Mouse (Mus musculus): ENCODE measurements around the gene Oxct1. TPM values are rescaled to one million over a fixed set of nuclear protein-coding genes. Genes with fewer than 3 reads are reported as not detected.
A peak's percentile ranks its signal among the peaks of the same experiment; 100 is the strongest.

Gene Oxct1
- total and polyA plus RNA-seq, 3 experiments: 304 to 1,524 (median 1,394) TPM

DNA sequence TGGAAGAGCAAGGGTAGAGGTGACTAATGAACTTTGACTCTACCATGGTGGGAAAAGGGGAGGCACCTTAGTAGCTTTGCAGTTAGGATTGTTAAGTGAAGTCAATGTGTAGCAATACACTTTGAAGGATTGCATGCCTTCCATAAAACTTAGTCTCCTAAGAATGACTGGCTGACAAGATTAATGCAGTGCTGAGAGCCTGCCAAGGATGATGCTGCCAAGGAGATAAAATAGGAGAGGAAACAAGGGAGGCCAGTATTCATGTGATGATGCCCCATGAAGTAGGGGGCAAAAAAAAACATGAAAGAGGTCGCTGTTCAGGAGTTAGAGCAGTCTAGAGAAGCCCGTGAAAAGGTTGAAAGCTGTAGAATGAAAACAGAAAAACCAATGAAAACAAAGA lies 41.3 kb upstream of the Oxct1 start:
- Histone ChIP-seq H3K79me2 (replicated peaks; ENCODE audit: control insufficient read depth, insufficient read depth, low read length) (no peaks in the 10 kb centered on the region), H3K27ac (no peak overlapping the region), H3K36me3 (ENCODE audit: control insufficient read depth, insufficient read depth, low read length) (peaks cover 27% of the 10 kb centered on the region), H3K9ac (ENCODE audit: low read depth, low read length) (no peak overlapping the region), H3K4me3 (no peak overlapping the region), H3K4me1 (ENCODE audit: control insufficient read depth, insufficient read depth, low read length) (no peaks in the 10 kb centered on the region; the same call in none of the 2 replicates), H3K27me3 (ENCODE audit: control insufficient read depth, insufficient read depth, low read length) (no peaks in the 10 kb centered on the region)
- intact Hi-C loops (cut with DNase I): no loop called here
- 74% methylated on average over 2 of the region's 2 CpGs for WGBS
- no peak for DNase-seq
- TF ChIP-seq POLR2A (IDR thresholded peaks at IDR 0.05; ENCODE audit: insufficient read depth, low read depth, low read length) (no peak), CTCF (IDR thresholded peaks at IDR 0.05) (no peak), EP300 (IDR thresholded peaks at IDR 0.05; ENCODE audit: insufficient read depth, low read depth, low read length) (no peak)

DNA sequence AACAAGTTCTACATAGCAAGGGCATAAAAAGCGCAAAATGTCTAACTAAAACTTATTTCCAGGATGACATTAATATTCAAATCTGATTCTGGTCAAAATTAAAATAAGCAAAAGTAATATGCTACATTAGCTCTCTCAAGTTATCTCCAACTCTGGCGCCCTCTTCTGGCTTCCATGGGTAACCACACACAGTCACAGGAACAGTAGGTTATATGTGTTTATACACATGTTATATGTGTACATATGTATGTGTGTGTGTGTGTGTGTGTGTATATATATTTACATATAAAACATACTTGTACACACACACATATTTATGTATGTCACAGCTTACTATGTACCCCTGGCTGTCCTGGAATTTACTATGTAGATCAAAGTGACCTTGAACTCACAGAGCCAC lies 38.2 kb upstream of the Oxct1 start:
- no peak for DNase-seq
- Histone ChIP-seq H3K4me1 (ENCODE audit: control insufficient read depth, insufficient read depth, low read length) (no peaks in the 10 kb centered on the region; the same call in 1 of the 2 replicates), H3K4me3 (no peak overlapping the region), H3K27ac (no peak overlapping the region), H3K9ac (ENCODE audit: low read depth, low read length) (no peak overlapping the region), H3K79me2 (replicated peaks; ENCODE audit: control insufficient read depth, insufficient read depth, low read length) (no peaks in the 10 kb centered on the region), H3K36me3 (ENCODE audit: control insufficient read depth, insufficient read depth, low read length) (peaks cover 29% of the 10 kb centered on the region), H3K27me3 (ENCODE audit: control insufficient read depth, insufficient read depth, low read length) (no peaks in the 10 kb centered on the region)
- intact Hi-C loops (cut with DNase I): no loop called here
- 70% methylated on average over 2 of the region's 2 CpGs for WGBS
- TF ChIP-seq EP300 (IDR thresholded peaks at IDR 0.05; ENCODE audit: insufficient read depth, low read depth, low read length) (no peak), POLR2A (IDR thresholded peaks at IDR 0.05; ENCODE audit: insufficient read depth, low read depth, low read length) (no peak), CTCF (IDR thresholded peaks at IDR 0.05) (peak; percentile 81)

DNA sequence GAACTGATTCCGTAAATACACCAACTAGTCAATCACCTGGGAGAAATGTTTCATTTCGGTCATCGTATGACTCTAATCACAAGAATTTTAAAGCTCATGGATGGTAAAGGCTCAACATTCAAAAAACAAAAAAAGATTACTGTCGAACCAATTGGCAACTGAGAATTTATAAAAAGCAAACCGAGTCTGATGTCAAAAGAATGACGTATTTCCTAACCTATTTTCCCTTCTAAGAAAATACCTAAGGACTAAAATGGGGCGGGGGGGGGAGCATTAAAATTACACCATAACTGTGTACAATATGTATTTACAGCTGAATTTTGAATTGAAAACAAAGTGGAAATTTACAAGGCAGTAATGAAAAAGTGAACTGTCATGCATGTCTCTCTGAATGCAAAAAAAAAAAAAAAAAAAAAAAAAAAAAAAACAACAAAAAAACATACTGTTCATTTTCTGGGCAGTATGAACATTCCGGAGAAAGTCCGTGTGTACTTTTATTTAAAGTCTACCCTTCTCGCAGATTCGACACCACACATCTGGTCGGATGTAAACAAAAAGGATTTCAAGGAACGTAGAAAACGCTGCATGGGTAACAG lies 31.2 kb upstream of the Oxct1 start:
- Histone ChIP-seq H3K79me2 (replicated peaks; ENCODE audit: control insufficient read depth, insufficient read depth, low read length) (no peaks in the 10 kb centered on the region), H3K36me3 (ENCODE audit: control insufficient read depth, insufficient read depth, low read length) (peaks cover 11% of the 10 kb centered on the region), H3K4me3 (peak overlapping the region; percentile 65), H3K9ac (ENCODE audit: low read depth, low read length) (peak overlapping the region; percentile 99), H3K4me1 (ENCODE audit: control insufficient read depth, insufficient read depth, low read length) (no peaks in the 10 kb centered on the region; the same call in none of the 2 replicates), H3K27ac (peak overlapping the region; percentile 99), H3K27me3 (ENCODE audit: control insufficient read depth, insufficient read depth, low read length) (no peaks in the 10 kb centered on the region)
- no peak for TF ChIP-seq EP300 (IDR thresholded peaks at IDR 0.05; ENCODE audit: insufficient read depth, low read depth, low read length)
- TF ChIP-seq CTCF (IDR thresholded peaks at IDR 0.05): no peak
- WGBS: 12% methylated on average over 14 of the region's 14 CpGs
- intact Hi-C loops (cut with DNase I): loop anchor here (1.0 kb wide), 1 partner anchor 16 kb away; the partner anchor contains the start of gene Fbxo4
- DNase-seq: no peak

DNA sequence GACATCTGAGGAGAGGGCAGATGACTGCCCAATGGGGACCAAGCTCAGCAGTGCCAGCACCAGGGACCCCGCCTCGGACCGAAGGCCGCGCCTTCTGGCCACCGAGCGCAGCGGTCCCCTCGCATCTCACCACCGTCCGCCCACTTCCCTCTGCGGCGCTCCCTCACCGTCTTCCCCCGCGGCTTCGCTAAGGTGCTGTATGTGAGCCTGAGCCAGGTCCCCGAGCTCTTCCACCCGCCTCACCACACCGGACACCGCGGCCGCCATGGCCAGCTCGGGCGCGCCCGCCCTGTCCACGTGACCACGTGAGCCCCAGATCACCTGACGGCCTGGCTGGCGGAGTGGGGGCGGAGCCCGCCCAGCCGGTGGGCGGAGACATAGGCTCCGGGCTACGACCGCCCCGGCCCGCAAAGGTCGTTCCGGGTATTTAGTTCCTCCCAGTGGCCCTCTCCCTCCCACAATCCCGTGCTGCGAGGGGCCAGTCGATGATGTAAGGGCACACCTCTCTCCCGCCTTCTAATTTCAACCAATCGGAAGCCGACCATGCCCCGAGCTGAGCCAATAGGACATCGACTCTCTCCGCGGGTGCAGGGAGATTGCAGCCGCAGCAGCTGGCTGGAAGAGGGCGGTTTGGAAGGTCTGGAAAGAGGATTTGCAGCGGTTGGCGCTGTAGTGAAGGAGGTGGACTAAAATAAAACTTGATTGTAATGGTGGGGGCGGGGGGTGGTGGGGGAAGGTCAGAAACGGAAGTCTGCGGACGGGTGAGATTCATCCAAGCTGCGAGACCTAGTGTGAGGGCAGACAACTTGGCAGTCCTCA lies 30.5 kb upstream of the Oxct1 start, which contains the start of gene AW549877:
Gene AW549877 (minus strand): TSS at position 297 of the 819 bp plus-strand sequence.
- H3K27me3 ChIP-seq (ENCODE audit: control insufficient read depth, insufficient read depth, low read length): no peaks in the 10 kb centered on the region
- under 1% methylated on average over 61 of the region's 61 CpGs for WGBS
- no peaks in the 10 kb centered on the region for H3K79me2 ChIP-seq (replicated peaks; ENCODE audit: control insufficient read depth, insufficient read depth, low read length)
- H3K9ac ChIP-seq (ENCODE audit: low read depth, low read length): peak within 1 kb of the TSS; percentile 99
- H3K4me3 ChIP-seq: peak within 1 kb of the TSS; percentile 65
- DNase-seq: peak; percentile 99 to 100
- no peaks in the 10 kb centered on the region; the same call in none of the 2 replicates for H3K4me1 ChIP-seq (ENCODE audit: control insufficient read depth, insufficient read depth, low read length)
- H3K36me3 ChIP-seq (ENCODE audit: control insufficient read depth, insufficient read depth, low read length): peaks cover 9% of the 10 kb centered on the region
- peak within 1 kb of the TSS; percentile 99 for H3K27ac ChIP-seq
- intact Hi-C loops (cut with DNase I): loop anchor here (1.0 kb wide), 1 partner anchor 32 kb away; no protein-coding TSS in a partner anchor
- TF ChIP-seq EP300 (IDR thresholded peaks at IDR 0.05; ENCODE audit: insufficient read depth, low read depth, low read length): peak; percentile 87
- 0 out of 2 replicates have a peak, but pooled peaks have one; percentile 3 for TF ChIP-seq CTCF (IDR thresholded peaks at IDR 0.05)
- peak; percentile 88 for TF ChIP-seq POLR2A (IDR thresholded peaks at IDR 0.05; ENCODE audit: insufficient read depth, low read depth, low read length)

DNA sequence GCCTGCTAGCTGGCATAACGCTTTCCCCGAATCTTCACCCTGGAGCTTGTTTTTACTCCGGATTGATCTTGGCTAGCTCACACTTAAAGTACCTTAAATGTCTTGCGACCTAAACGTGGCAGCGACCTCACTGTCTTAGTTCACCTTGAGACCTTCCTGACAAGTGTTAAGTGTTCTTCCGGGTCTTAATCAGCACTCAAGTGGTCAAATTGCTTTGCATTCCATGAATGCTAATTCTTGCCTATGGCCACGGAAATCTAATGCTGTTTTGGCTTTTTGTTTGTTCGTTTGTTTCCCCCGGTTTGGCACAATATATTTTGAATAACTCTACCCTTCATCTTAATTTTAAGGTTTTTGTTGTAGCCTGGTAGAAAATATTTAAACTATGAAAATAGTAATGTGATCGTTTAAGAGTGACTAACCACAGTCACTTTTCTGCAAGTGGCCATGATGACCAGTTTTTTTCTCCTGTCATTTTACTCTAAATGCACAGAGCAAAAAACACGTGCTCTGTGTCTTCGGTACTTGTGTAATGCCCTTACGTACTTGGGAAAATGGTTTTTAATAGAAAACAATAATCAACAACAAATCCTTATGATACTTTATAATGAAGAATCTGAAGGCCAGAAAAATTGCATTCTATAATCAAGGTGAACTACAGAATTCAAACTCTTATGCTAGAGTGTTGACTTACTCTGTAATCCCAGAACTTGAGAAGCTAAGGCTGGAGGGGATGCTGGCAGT lies 29.7 kb upstream of the Oxct1 start:
- no peaks in the 10 kb centered on the region for H3K27me3 ChIP-seq (ENCODE audit: control insufficient read depth, insufficient read depth, low read length)
- H3K4me1 ChIP-seq (ENCODE audit: control insufficient read depth, insufficient read depth, low read length): no peaks in the 10 kb centered on the region; the same call in none of the 2 replicates
- DNase-seq: no peak
- no peaks in the 10 kb centered on the region for H3K79me2 ChIP-seq (replicated peaks; ENCODE audit: control insufficient read depth, insufficient read depth, low read length)
- WGBS: 18% methylated on average over 14 of the region's 14 CpGs
- peak overlapping the region; percentile 87 for H3K27ac ChIP-seq
- peak overlapping the region; percentile 48 for H3K4me3 ChIP-seq
- H3K36me3 ChIP-seq (ENCODE audit: control insufficient read depth, insufficient read depth, low read length): peaks cover 9% of the 10 kb centered on the region
- no peak for TF ChIP-seq EP300 (IDR thresholded peaks at IDR 0.05; ENCODE audit: insufficient read depth, low read depth, low read length)
- no peak; the same call in 1 of the 2 replicates for TF ChIP-seq POLR2A (IDR thresholded peaks at IDR 0.05; ENCODE audit: insufficient read depth, low read depth, low read length)
- no peak for TF ChIP-seq CTCF (IDR thresholded peaks at IDR 0.05)
- peak overlapping the region; percentile 85 for H3K9ac ChIP-seq (ENCODE audit: low read depth, low read length)
- intact Hi-C loops (cut with DNase I): loop anchor here (1.0 kb wide), 1 partner anchor 31 kb away; no protein-coding TSS in a partner anchor
